Mouse (Mus musculus) activated CD4-positive, CD25-positive, alpha-beta regulatory T cell, adult 4 months (primary cell): ENCODE results near the gene Abhd8. TPM values are rescaled to one million over a fixed set of nuclear protein-coding genes. Genes with fewer than 3 reads are reported as not detected.

ENCODE experiments used
- ATAC-seq: one replicate; pipeline ENCODE4 v1.8.0; 2017
- polyA plus RNA-seq, 2 experiments: library from polyadenylated mRNA; unstranded; fragments of 100-300 nt; shearing (Covaris generic); gene quantifications; one replicate each; pipeline ENCODE4 v1.2.1; 2017

Abhd8 gene
- polyA plus RNA-seq, 2 experiments from 2014 or later, result 24.7 to 29.0 TPM

- ATAC-seq, result no peak
Observed at GRCm38 (mm10) chr8:71477196-71477845, 13.9 kb upstream of the Abhd8 start.

DNA sequence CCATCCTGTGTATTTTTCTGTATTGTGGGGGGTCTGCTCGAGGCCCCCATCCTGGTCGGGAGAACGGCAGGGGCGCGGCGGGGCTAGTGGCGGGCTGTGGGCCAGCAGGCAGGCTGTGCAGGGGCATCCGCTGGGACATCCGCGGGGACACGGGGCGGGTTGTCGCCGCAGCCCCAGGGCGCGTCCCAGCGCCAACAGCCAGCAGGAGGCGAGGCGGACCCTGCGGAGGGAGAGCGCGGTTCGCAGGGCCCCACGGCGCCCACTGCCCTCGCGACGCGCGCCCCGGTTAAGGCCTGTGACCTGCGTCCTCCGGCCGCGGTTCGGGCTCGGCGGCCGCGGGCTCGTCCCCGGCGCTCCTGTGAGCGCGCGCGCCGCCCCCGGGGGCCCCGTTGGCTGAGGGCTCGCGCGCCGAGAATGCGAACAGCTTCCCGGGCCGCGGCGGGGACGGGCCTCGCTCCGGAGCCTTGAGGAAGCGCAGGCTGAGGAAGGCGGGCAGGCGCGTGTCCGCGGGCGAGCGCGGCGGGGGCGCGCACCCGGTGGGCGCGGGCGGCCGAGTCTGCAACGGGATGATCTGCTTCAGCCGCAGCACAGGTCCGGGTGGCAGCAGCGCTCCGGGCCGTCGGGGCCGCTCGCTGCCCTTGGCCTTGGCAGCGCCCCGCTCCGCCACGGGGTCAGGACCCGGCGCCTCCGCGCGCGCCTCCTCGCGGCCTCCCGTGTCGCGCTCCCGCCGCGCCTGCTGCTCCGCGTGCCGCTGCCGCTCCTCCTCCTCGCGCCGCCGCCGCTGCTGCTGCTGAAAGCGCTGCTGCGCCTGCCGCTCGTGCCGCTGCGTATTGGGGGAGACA is 12.9 kb upstream of the Abhd8 start:
- ATAC-seq, result peak; percentile 66

DNA sequence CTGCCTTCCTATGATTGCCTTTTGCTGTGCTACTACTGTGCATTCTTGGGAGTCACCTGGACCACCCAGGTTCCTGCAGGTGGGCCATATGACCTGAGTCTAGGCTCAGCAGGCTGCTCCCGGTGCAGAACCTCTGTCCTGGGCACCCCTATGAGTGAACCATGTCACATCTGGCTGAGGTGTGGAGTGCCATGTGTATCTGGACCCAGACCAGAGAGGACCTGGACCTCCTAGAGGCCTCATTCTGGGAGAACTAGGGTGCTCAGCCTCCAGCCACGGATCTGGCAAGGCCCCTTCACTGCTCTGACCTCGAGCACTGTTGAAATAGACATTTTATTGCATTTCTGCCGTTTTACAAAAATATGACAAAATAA is 12.2 kb upstream of the Abhd8 start:
- no peak for ATAC-seq

DNA sequence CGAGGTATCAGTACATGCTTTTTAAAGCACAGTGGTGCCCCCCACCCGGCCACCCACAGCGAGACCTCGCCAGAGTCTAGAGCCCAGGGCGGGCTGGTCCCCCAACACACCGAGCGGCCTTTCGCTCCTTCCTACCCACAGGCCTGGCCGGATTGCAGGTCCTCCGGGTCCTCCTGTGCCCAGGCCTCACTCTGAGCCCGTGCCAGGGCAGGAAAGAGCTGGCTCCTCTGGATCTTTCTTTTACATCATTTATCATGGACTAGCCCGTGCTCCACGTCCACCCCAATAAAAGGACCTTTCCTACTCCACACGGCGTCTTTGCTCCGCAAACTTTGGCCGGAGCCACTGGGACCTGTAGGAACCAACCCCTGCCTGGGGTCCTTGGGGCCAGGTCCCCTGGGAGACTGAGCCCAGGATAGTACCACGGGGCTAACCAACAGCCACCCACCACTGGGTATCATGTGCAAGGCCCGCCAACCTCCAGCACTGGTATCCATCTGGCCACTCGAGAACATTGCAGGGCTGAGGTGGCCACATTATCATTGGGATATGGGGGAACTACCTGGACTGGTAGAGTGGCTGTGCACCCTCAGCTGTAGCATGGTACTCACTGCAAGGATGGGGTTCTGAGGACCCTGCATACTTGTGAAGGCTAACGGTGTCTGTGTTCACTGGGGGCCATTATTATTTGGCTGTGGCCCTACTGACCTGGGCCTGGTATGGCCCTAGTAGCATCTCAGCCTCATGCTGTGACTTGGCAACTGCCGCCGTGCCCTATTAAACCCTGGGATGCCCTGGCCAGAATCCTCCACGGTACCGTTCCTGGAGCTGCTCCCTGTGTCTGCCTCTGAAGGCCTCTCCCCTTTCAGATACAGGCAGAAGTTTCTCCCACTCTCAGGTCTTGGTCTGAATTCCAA is 11.6 kb upstream of the Abhd8 start:
- no peak for ATAC-seq

- ATAC-seq, result no peak
Observed at GRCm38 (mm10) chr8:71474344-71474743, 10.9 kb upstream of the Abhd8 start.

DNA sequence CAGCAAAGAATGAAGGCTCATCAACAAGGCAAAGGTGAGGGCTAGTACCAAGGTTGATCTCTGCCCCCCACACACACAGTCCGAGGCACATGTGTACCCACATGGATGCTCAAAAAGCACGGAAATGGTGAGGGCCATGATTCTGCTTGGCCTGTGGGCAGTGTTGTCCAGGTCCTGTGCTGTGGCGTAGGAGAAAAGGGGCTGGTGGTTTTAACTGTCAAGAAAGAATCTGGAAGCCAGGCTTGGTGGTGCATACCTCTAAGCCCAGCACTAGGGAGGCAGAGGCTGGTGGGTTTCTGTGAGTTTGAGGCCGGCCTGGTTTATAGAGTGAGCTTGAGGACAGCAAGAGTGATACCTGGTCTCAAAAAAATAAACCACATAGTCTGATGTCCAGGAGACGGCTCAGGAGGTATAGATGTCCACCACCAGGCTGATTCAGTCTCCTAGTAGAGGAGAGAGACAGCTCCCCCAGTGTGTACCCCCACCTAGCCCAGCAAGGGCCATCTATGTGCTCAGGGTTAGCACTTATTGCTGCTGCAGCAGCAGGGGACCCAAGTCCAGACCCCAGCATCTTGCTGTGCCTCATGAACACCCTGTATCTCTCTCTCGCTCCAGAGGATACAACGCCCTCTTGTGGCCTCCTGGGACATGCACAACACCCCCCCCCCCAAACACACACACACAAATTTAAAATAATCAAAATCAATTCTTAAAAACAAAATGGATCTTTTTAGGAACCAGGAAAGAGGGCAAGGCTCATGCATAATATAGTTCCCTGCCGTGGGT is 9.3 kb upstream of the Abhd8 start:
- no peak for ATAC-seq

DNA sequence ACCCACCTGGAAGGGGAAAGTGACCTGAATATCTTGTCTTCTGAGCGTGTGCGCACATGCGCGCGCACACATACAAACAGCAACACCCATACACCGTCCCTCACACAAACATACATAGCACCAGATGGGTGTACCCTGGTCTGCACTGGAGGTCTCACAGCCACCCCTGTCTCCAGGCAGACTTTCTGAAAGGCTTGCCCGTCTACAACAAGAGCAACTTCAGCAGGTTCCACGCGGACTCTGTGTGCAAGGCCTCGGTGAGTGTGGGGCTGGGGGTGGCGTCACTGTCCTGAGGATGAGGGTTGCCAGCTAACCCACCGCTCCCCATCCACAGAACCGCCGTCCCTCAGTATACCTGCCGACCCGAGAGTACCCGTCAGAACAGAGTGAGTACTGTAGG is 8.4 kb upstream of the Abhd8 start:
- no peak for ATAC-seq

GRCm38 (mm10) chr8:71470913-71471255 is 7.4 kb upstream of the Abhd8 start:
- ATAC-seq, result no peak

- no peak for ATAC-seq
Observed at GRCm38 (mm10) chr8:71470146-71470912, 6.9 kb upstream of the Abhd8 start.

DNA sequence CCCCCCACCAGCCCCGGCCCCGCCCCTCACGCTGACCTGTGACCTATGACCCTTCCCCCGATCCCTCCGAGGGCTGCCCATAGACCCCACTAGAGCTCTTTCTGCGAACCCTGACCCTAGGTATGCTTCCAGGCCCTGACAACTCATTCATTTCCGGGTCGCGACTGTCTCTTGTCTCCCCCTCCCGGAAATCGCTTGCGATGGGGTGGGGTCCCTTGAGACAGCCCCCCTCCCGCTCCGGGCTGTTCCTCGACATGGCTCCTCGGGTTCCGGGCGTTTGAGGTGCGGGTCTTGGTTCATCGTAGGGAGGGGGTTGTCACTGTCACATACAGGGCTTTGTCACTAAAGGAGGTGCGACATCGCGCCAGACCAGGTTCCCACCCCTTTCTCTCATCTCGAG is 6.0 kb upstream of the Abhd8 start:
- ATAC-seq, result no peak

DNA sequence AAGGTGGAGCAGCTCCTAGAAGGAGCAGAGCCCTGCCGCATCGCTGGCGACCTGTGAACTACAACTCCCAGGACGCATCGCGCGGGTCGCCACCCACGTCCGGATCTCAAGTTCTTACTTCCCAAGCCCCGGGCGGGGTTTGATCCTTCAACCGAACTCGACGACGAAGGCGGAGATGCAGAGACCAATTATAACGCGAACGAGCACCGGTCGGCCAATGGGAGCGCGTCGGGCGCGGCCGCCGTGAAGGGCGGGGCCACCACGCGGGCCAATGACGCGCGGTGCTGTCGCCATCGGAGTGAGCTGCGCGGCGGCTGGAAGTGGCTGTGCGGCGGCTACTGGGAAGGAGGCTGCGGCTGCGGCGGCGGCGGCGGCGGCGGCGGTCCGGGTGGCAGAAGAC is 5.5 kb upstream of the Abhd8 start, which contains the start of gene Dda1:
Gene Dda1, plus strand, starts transcription at position 284 of the 400 bp plus-strand sequence.
- peak; percentile 80 for ATAC-seq

GRCm38 (mm10) chr8:71468001-71468400 is 4.5 kb upstream of the Abhd8 start:
- no peak for ATAC-seq

DNA sequence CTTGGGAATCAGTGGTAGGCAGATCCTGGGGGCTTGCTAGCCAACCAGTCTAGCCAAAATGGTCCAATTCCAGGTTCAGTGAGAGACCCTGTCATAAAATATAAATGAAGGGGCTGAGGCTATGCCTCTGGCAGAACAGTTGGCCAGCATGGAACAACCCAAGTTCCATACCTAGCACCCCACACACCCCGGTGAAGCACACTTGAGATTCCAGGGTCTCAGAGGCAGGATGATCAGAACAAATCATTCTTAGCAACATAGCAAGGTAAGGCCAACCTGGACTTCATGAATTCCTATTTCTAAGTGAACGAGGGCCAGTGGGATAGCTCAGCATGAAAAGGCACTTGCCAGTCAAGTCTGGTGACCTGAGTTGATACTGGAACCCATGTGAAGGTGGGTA is 3.7 kb upstream of the Abhd8 start:
- ATAC-seq, result no peak

GRCm38 (mm10) chr8:71466198-71466597 is 2.7 kb upstream of the Abhd8 start:
- ATAC-seq, result no peak

DNA sequence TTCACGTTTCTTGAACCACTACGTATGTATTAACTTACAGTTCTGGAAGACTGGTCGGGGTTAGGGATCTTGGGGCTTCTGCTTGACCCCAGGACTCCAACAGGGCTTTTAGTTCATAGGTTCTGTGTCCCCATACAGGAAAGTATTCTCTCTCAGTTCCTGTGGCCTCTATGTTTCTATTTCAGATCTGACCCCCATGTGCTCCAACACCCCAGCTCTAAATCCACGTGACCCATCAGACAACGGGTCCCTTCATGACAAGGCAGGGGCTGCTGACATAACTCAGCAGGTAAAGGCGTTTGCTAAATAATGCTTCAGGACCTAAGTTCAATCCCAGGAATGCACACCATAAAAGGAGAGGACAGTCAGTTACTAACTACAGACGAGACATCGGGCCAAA is 2.3 kb upstream of the Abhd8 start:
- ATAC-seq, result no peak

DNA sequence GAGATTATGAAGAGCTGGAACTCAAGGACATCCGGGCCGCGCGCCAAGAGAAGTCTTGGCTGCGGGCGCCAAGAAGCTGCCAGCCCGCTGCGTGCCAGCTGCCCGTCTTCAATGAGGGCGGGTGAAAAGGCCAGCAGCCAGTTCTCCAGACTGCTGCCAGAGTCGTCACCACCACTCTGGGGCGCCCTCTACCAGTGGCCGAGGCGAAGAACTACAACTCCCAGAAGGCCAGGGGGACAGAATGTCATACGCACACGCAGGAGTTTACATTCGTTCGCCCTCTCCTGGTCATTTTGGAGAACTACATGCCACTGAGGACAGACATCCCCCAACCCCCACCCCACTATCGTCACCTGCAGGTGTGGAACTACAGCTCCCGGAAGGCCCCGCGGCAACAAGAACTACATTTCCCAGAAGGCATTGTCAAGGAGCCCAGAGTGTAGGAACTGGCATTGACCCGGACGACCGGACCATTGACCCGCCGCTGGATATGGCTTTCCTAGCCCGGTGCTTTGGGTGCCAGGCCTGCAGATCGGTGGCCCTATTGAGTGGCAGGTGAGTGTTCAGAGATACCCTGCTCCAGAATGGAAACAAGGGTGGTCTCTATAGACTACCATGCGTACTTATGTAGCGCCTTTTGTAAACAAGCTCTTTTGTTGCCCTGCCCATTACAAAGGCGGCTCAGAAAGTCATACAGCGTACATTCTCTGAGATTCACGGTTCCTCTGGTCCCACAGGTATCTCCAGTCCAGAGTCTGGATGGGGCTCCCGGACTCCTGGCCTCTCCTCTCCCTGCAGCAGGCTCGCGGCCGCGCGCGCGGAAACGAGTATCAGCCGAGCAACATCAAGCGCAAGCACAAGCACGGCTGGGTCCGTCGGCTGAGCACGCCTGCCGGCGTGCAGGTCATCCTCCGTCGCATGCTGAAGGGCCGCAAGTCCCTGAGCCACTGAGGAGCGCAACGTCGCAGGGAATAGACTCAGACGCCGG is 1.4 kb upstream of the Abhd8 start, which contains the start of gene Mrpl34:
Gene Mrpl34, plus strand, starts transcription at position 447 of the 988 bp plus-strand sequence.
- ATAC-seq, result peak; percentile 50

DNA sequence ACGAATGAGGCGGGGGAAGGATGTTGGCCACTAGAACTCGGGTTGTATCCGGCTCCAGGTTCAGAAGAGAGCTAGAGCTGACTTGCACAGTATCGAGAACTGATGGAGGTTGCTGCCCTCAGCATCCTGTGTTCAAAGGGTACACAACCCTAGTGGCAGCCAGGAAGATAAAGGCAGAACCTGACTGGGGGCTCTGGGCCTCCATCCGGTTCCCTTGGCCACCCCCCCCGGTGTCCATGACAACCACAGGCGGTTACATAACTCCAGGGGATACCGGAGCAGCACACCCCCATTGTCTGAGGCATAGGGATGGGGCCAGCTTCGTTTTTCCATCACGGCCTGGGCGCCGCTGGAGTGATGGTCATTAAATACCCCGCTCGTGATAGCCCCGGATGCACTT is 669 bp downstream of the Abhd8 start:
- peak; percentile 88 for ATAC-seq

DNA sequence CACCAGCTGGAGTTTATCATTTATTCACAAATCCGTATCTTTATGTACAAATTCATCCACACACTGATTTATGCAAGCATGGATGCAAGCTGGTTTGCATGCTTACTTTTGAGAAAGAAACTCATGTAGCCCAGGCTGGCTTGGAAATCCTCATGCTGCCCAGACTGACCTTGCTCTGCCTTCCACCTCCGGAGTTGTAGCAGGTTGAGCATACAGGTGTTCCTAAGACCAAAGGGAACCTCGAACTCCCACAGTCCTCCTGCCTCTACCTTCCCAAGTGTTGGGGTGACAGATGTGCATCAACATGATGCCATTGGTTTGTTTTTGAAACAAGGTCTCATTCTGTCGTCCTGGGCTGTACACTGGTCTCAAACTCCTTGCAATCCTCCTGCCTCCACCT is 1.3 kb downstream of the Abhd8 start:
- no peak for ATAC-seq

GRCm38 (mm10) chr8:71461152-71461840 is 2.2 kb downstream of the Abhd8 start:
- ATAC-seq, result no peak

DNA sequence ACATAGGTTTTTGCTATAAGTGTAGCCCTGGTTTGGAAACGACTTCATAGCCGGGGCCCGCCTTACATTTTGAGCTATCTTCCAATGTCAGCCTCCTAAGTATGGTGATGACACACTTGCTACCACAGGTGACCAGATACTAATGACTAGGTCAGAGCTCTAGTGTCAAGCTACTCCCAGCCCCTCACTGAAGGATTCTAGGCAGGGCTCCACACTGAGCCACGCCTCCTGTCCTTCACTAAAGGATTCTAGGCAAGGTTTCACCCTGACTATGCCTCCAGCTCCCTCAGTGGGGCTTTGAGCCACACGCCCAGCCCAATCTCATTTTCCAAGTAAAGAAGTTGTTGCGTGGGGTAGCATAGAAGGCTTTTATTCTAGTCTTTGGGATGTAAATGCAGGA is 2.7 kb downstream of the Abhd8 start:
- no peak for ATAC-seq
